Mouse (Mus musculus) stomach, postnatal 0 days (tissue): ENCODE data around the gene Rac3. TPM values are rescaled to one million over a fixed set of nuclear protein-coding genes. Genes with fewer than 3 reads are reported as not detected.

ENCODE experiments used
- ATAC-seq: fragments of 200-750 bp; cut with Nextera tagmentation; 2 replicates; pipeline ENCODE4 v1.8.0; 2017; ENCODE audit not compliant: low FRiP score, low TSS enrichment
- DNase-seq: peaks from one replicate; pipeline ENCODE4 v3.0.0-alpha.2; 2016; ENCODE audit warnings: low spot score
- H3K27ac ChIP-seq: fragments of 300-500 bp; sonication (generic); replicated peaks from 2 replicates; pipeline ENCODE4 v1.5.1; 2014; ENCODE audit warnings: mild to moderate bottlenecking, control low read depth
- H3K27me3 ChIP-seq: fragments of 300-500 bp; sonication (generic); 2 replicates; pipeline ENCODE4 v1.6.1; 2014; ENCODE audit warnings: low read length; ENCODE audit not compliant: control insufficient read depth, insufficient read depth
- H3K36me3 ChIP-seq: fragments of 300-500 bp; sonication (generic); 2 replicates; pipeline ENCODE4 v1.6.1; 2014; ENCODE audit warnings: low read length, mixed read lengths; ENCODE audit not compliant: control insufficient read depth, insufficient read depth
- H3K4me1 ChIP-seq: fragments of 300-500 bp; sonication (generic); replicated peaks from 2 replicates; pipeline ENCODE4 v1.6.1; 2014; ENCODE audit warnings: antibody characterized with exemption; ENCODE audit not compliant: control insufficient read depth, insufficient read depth
- H3K4me2 ChIP-seq: fragments of 300-500 bp; sonication (generic); replicated peaks from 2 replicates; pipeline ENCODE4 v1.6.1; 2014; ENCODE audit warnings: low read depth, mild to moderate bottlenecking, control low read depth, moderate library complexity
- H3K4me3 ChIP-seq: fragments of 300-500 bp; sonication (generic); 2 replicates; pipeline ENCODE4 v1.5.1; 2014; ENCODE audit warnings: low read depth, low read length, control low read depth
- H3K9ac ChIP-seq: fragments of 300-500 bp; sonication (generic); 2 replicates; pipeline ENCODE4 v1.6.1; 2014; ENCODE audit warnings: mild to moderate bottlenecking, low read length, control low read depth, mixed read lengths
- H3K9me3 ChIP-seq: fragments of 300-500 bp; sonication (generic); 2 replicates; pipeline ENCODE4 v1.6.1; 2016; ENCODE audit warnings: low read length; ENCODE audit not compliant: control insufficient read depth
- CTCF ChIP-seq: IDR thresholded peaks from 2 replicates; pipeline ENCODE4 v1.5.1; 2016; ENCODE audit warnings: antibody characterized with exemption, low read depth, mild to moderate bottlenecking, moderate library complexity
- EP300 ChIP-seq: optimal IDR thresholded peaks from 2 replicates; pipeline ENCODE3; 2016; ENCODE audit warnings: antibody characterized with exemption
- WGBS: fragments of 180-500 bp; shearing (Covaris S2); extraction: QIAGEN DNeasy Blood & Tissue Kit; methylation state at CpG from one replicate; pipeline ENCODE4 v1.1.7; 2014; 5-methylcytosine and 5-hydroxymethylcytosine counted together
- polyA plus RNA-seq: library from polyadenylated mRNA; unstranded; fragments of >200 nt; fragmentation: Nextera tagmentation; extraction: Ambion mirVana; gene quantifications from 2 replicates; pipeline ENCODE4 v1.2.1, GENCODE M21; 2015

Rac3 gene
- polyA plus RNA-seq, 1 experiment from 2014 or later: 21.9 TPM

- Histone ChIP-seq H3K9ac (no peak overlapping the region), H3K4me3 (no peak overlapping the region), H3K4me1 (no peaks in the 10 kb centered on the region), H3K4me2 (no peak overlapping the region), H3K27ac (no peak overlapping the region), H3K36me3 (0 out of 2 replicates have a peak, but pooled peaks cover 3% of the 10 kb centered on the region), H3K9me3 (no peaks in the 10 kb centered on the region), H3K27me3 (no peaks in the 10 kb centered on the region)
- WGBS: 78% methylated on average over 3 of the region's 3 CpGs
- peak; percentile 58 for DNase-seq
- ATAC-seq: peak; percentile 68
- no peak for TF ChIP-seq EP300
- peak; percentile 72 for TF ChIP-seq CTCF
Observed at GRCm38 (mm10) chr11:120679909-120680308, 41.4 kb upstream of the Rac3 start.

- no peak for ATAC-seq
- peaks cover under 1% of the 10 kb centered on the region; the same call in 1 of the 2 replicates for H3K36me3 ChIP-seq
- H3K4me2 ChIP-seq: no peak overlapping the region
- 86% methylated on average over 5 of the region's 5 CpGs for WGBS
- H3K9me3 ChIP-seq: no peaks in the 10 kb centered on the region
- H3K9ac ChIP-seq: no peak overlapping the region
- no peak overlapping the region for H3K27ac ChIP-seq
- peaks cover 4% of the 10 kb centered on the region; the same call in 1 of the 2 replicates for H3K4me1 ChIP-seq
- H3K27me3 ChIP-seq: no peaks in the 10 kb centered on the region
- TF ChIP-seq CTCF: no peak
- TF ChIP-seq EP300: no peak
- no peak for DNase-seq
- no peak overlapping the region for H3K4me3 ChIP-seq
Observed at GRCm38 (mm10) chr11:120682683-120683082, 38.6 kb upstream of the Rac3 start.

- Histone ChIP-seq H3K4me3 (no peak overlapping the region), H3K27ac (no peak overlapping the region), H3K27me3 (no peaks in the 10 kb centered on the region), H3K9ac (no peak overlapping the region), H3K9me3 (no peaks in the 10 kb centered on the region), H3K36me3 (peaks cover 3% of the 10 kb centered on the region), H3K4me2 (no peak overlapping the region), H3K4me1 (peaks cover 4% of the 10 kb centered on the region; the same call in 1 of the 2 replicates)
- ATAC-seq (no peak), DNase-seq (no peak)
- WGBS: 89% methylated on average over 3 of the region's 3 CpGs
- no peak for TF ChIP-seq EP300
- TF ChIP-seq CTCF: no peak
Observed at GRCm38 (mm10) chr11:120683536-120683935, 37.7 kb upstream of the Rac3 start.

- 69% methylated on average over 2 of the region's 2 CpGs for WGBS
- H3K36me3 ChIP-seq: peaks cover 4% of the 10 kb centered on the region
- H3K27ac ChIP-seq: 0 out of 2 replicates have a peak overlapping the region, but pooled peaks have one; percentile 30
- H3K27me3 ChIP-seq: no peaks in the 10 kb centered on the region
- TF ChIP-seq EP300: no peak
- peak; percentile 15; the same call in 1 of the 2 replicates for TF ChIP-seq CTCF
- ATAC-seq (no peak), DNase-seq (no peak)
- H3K4me3 ChIP-seq: no peak overlapping the region
- H3K4me1 ChIP-seq: peaks cover 4% of the 10 kb centered on the region; the same call in 1 of the 2 replicates
- no peaks in the 10 kb centered on the region for H3K9me3 ChIP-seq
- no peak overlapping the region for H3K9ac ChIP-seq
- H3K4me2 ChIP-seq: no peak overlapping the region
Observed at GRCm38 (mm10) chr11:120684086-120684485, 37.2 kb upstream of the Rac3 start.

- DNase-seq: no peak
- Histone ChIP-seq H3K27me3 (no peaks in the 10 kb centered on the region), H3K27ac (0 out of 2 replicates have a peak overlapping the region, but pooled peaks have one; percentile 30), H3K9me3 (no peaks in the 10 kb centered on the region), H3K4me3 (no peak overlapping the region), H3K9ac (no peak overlapping the region), H3K4me1 (peaks cover 4% of the 10 kb centered on the region; the same call in 1 of the 2 replicates), H3K36me3 (peaks cover 7% of the 10 kb centered on the region), H3K4me2 (no peak overlapping the region)
- TF ChIP-seq CTCF (no peak), EP300 (no peak)
- 74% methylated on average over 2 of the region's 2 CpGs for WGBS
- no peak for ATAC-seq
Observed at GRCm38 (mm10) chr11:120684660-120685059, 36.6 kb upstream of the Rac3 start.

GRCm38 (mm10) chr11:120686650-120687272 lies 34.5 kb upstream of the Rac3 start:
- 50% methylated on average over 20 of the region's 20 CpGs for WGBS
- Histone ChIP-seq H3K4me2 (0 out of 2 replicates have a peak overlapping the region, but pooled peaks have one; percentile 17), H3K9me3 (no peaks in the 10 kb centered on the region), H3K27ac (peak overlapping the region; percentile 65), H3K27me3 (no peaks in the 10 kb centered on the region), H3K4me1 (peaks cover 4% of the 10 kb centered on the region; the same call in 1 of the 2 replicates), H3K9ac (peak overlapping the region; percentile 38; the same call in 1 of the 2 replicates), H3K4me3 (no peak overlapping the region), H3K36me3 (peaks cover 7% of the 10 kb centered on the region)
- peak; percentile 70 for DNase-seq
- no peak for TF ChIP-seq EP300
- TF ChIP-seq CTCF: no peak
- ATAC-seq: 0 out of 2 replicates have a peak, but pooled peaks have one; percentile 38
